Mouse (Mus musculus): ENCODE data around the gene Opcml. TPM values are rescaled to one million over a fixed set of nuclear protein-coding genes. Genes with fewer than 3 reads are reported as not detected.

The Opcml gene
- polyA plus RNA-seq, 1 experiment = 0.83 TPM

- Histone ChIP-seq H3K4me3 (ENCODE audit: insufficient read depth, low read length) (no peak overlapping the region), H3K4me1 (ENCODE audit: control insufficient read depth, insufficient read depth, low read length) (no peaks in the 10 kb centered on the region), H3K27ac (ENCODE audit: insufficient read depth, low read length) (no peak overlapping the region)
- TF ChIP-seq POLR2A (IDR thresholded peaks at IDR 0.05; ENCODE audit: low read depth, low read length) (no peak), CTCF (IDR thresholded peaks at IDR 0.05; ENCODE audit: borderline replicate concordance, insufficient read depth, low read length) (no peak)
Measured at GRCm38 (mm10) chr9:28932069-28932468, 1141.5 kb downstream of the Opcml start.

- H3K4me1 ChIP-seq (ENCODE audit: control insufficient read depth, insufficient read depth, low read length) = no peaks in the 10 kb centered on the region
- TF ChIP-seq POLR2A (IDR thresholded peaks at IDR 0.05; ENCODE audit: low read depth, low read length) = no peak
- no peak for TF ChIP-seq CTCF (IDR thresholded peaks at IDR 0.05; ENCODE audit: borderline replicate concordance, insufficient read depth, low read length)
- H3K4me3 ChIP-seq (ENCODE audit: insufficient read depth, low read length) = no peak overlapping the region
- H3K27ac ChIP-seq (ENCODE audit: insufficient read depth, low read length) = no peak overlapping the region
Measured at GRCm38 (mm10) chr9:28937163-28937562, 1146.6 kb downstream of the Opcml start.

DNA sequence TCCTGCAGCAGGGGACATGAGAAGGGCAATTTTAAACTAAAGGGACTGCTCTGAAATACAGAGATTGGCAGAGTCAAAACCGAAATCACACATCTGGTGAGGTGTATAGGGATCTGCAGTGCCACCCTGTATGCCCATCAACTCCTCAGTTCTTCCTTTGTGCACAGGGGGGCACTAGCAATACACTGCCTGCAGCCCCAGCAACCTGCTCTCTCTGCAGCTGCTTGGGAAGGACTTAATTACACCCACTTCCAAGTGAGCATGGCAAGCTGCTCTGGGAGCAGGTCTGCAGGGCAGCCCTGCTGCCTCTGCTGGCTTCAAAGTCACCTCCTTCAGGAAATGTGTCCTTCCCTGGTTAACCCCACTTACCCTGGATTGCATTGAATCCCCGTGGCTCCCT, 1147.4 kb downstream of the Opcml start:
- TF ChIP-seq CTCF (IDR thresholded peaks at IDR 0.05; ENCODE audit: borderline replicate concordance, insufficient read depth, low read length) (no peak), POLR2A (IDR thresholded peaks at IDR 0.05; ENCODE audit: low read depth, low read length) (no peak)
- Histone ChIP-seq H3K4me1 (ENCODE audit: control insufficient read depth, insufficient read depth, low read length) (no peaks in the 10 kb centered on the region), H3K27ac (ENCODE audit: insufficient read depth, low read length) (no peak overlapping the region), H3K4me3 (ENCODE audit: insufficient read depth, low read length) (no peak overlapping the region)

DNA sequence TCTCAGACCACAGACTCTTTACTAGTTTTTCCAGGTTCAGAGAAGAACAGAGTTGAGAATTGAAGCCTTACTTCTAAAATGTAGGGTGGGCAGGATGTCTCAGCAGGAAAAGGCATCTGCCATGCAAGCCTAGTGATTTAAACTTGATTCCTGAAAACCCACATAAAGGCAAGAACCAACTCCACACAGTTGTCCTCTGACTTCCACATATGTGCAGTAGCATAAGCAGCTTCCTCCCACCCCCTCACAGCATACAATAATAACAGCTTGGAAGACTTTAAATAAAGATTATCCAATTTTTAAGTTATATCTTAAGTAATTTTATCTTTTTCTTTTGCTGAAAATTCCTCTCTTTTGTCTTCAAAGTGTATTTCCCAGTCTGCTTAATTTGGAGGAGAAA, 1150.3 kb downstream of the Opcml start:
- TF ChIP-seq POLR2A (IDR thresholded peaks at IDR 0.05; ENCODE audit: low read depth, low read length) = no peak
- TF ChIP-seq CTCF (IDR thresholded peaks at IDR 0.05; ENCODE audit: borderline replicate concordance, insufficient read depth, low read length) = no peak
- no peak overlapping the region for H3K4me3 ChIP-seq (ENCODE audit: insufficient read depth, low read length)
- no peaks in the 10 kb centered on the region for H3K4me1 ChIP-seq (ENCODE audit: control insufficient read depth, insufficient read depth, low read length)
- no peak overlapping the region for H3K27ac ChIP-seq (ENCODE audit: insufficient read depth, low read length)

GRCm38 (mm10) chr9:28969455-28969854, 1178.9 kb downstream of the Opcml start:
- H3K4me3 ChIP-seq (ENCODE audit: insufficient read depth, low read length) = no peak overlapping the region
- H3K4me1 ChIP-seq (ENCODE audit: control insufficient read depth, insufficient read depth, low read length) = no peaks in the 10 kb centered on the region
- TF ChIP-seq POLR2A (IDR thresholded peaks at IDR 0.05; ENCODE audit: low read depth, low read length) (no peak), CTCF (IDR thresholded peaks at IDR 0.05; ENCODE audit: borderline replicate concordance, insufficient read depth, low read length) (no peak)
- no peak overlapping the region for H3K27ac ChIP-seq (ENCODE audit: insufficient read depth, low read length)

Data from embryonic fibroblast, embryonic 13.5 days (primary cell).